In the genomic region with DNA sequence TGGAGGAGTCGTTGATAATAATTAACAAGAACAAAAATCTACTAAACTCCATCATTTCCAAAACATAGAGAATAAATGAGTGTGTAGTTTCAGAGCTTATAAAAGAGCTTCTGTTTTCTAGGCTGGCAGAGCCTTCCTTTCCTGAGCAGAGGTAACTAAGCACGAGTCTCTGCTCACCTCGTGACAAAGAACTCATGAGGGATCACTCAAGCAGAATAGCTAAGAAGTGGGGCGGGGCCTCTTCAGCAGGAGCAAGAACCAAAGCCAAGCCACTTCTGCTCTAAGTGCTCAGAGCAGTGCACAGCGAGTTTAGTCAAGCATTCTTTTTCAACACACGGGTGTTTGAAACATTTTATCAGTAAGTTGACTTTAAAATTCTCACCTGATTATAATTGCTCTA, we compare ENCODE assay signal across 11 mouse cellular contexts. TPM values are rescaled to one million over a fixed set of nuclear protein-coding genes. Genes with fewer than 3 reads are reported as not detected.
DNase-seq lines count a peak whose midpoint lies in the region; ATAC-seq and TF ChIP-seq lines count a peak whose summit lies in the region.
"Had no signal": no experiment of that assay in that cellular context is flagged by ENCODE, and none has a peak within 500 bp of the region (broad histone marks: within the 10 kb centered on the region; RNA-seq: fewer than 3 reads in every experiment).

No protein-coding gene starts in this region.

- no peak for TF ChIP-seq CTCF in kidney, postnatal 0 days (IDR thresholded peaks at IDR 0.05; ENCODE audit: low read depth)

- H3K4me3 ChIP-seq in embryonic facial prominence, embryonic 14.5 days (ENCODE audit: low read depth, low read length), result no peak overlapping the region
- no peak overlapping the region for H3K4me3 ChIP-seq in embryonic facial prominence, embryonic 10.5 days
- no peak overlapping the region for H3K4me3 ChIP-seq in kidney, postnatal 0 days (replicated peaks; ENCODE audit: low read depth, low read length)
- no peak overlapping the region for H3K4me3 ChIP-seq in midbrain, embryonic 13.5 days (replicated peaks)
- H3K4me3 ChIP-seq: heart, embryonic 12.5 days; limb, embryonic 10.5 days had no signal

- H3K9me3 ChIP-seq in embryonic facial prominence, embryonic 14.5 days (ENCODE audit: control insufficient read depth, low read length), result no peaks in the 10 kb centered on the region
- H3K9me3 ChIP-seq in embryonic facial prominence, embryonic 10.5 days, result no peaks in the 10 kb centered on the region
- H3K9me3 ChIP-seq in kidney, postnatal 0 days (replicated peaks; ENCODE audit: low read length), result no peaks in the 10 kb centered on the region
- H3K9me3 ChIP-seq in midbrain, embryonic 13.5 days, result peaks cover 3% of the 10 kb centered on the region; the same call in 1 of the 2 replicates
- H3K9me3 ChIP-seq: heart, embryonic 12.5 days; limb, embryonic 10.5 days had no signal

- no peak overlapping the region for H3K27ac ChIP-seq in embryonic facial prominence, embryonic 14.5 days (replicated peaks; ENCODE audit: low read depth, low read length)
- H3K27ac ChIP-seq in embryonic facial prominence, embryonic 10.5 days (replicated peaks), result no peak overlapping the region
- H3K27ac ChIP-seq in kidney, postnatal 0 days, result no peak overlapping the region
- H3K27ac ChIP-seq in midbrain, embryonic 13.5 days, result no peak overlapping the region
- H3K27ac ChIP-seq: limb, embryonic 10.5 days had no signal

- H3K4me1 ChIP-seq in embryonic facial prominence, embryonic 14.5 days (ENCODE audit: control insufficient read depth, insufficient read depth, low read length), result no peaks in the 10 kb centered on the region
- 0 out of 2 replicates have a peak, but pooled peaks cover 5% of the 10 kb centered on the region for H3K4me1 ChIP-seq in embryonic facial prominence, embryonic 10.5 days
- no peaks in the 10 kb centered on the region for H3K4me1 ChIP-seq in kidney, postnatal 0 days (replicated peaks; ENCODE audit: insufficient read depth, low read length)
- H3K4me1 ChIP-seq in midbrain, embryonic 13.5 days (replicated peaks), result no peaks in the 10 kb centered on the region
- H3K4me1 ChIP-seq: limb, embryonic 10.5 days had no signal

- H3K4me2 ChIP-seq in embryonic facial prominence, embryonic 14.5 days (ENCODE audit: low read depth, low read length), result no peak overlapping the region
- H3K4me2 ChIP-seq in kidney, postnatal 0 days (ENCODE audit: low read length), result no peak overlapping the region
- H3K4me2 ChIP-seq in midbrain, embryonic 13.5 days (replicated peaks), result no peak overlapping the region
- H3K4me2 ChIP-seq: heart, embryonic 12.5 days had no signal

- intact Hi-C loops in heart, postnatal 25 days (cut with DNase I), result loop anchor here (5.0 kb wide), 1 partner anchor 46 kb away; a partner anchor contains a TSS

- DNase-seq in embryonic facial prominence, embryonic 14.5 days (ENCODE audit: low spot score), result peak; percentile 48
- no peak for DNase-seq in embryonic facial prominence, embryonic 10.5 days (ENCODE audit: low spot score)
- DNase-seq in T-cell, adult 2 months (ENCODE audit: low spot score), result peak; percentile 53
- peak; percentile 38 for DNase-seq in kidney, postnatal 0 days (ENCODE audit: low spot score)
- peak; percentile 65 to 77 for DNase-seq in lung, postnatal 4 days
- DNase-seq in heart, postnatal 25 days (ENCODE audit: low spot score), result no peak
- no peak for DNase-seq in right cerebral cortex, adult 18-20 months
- DNase-seq: thymus, postnatal 4 days had no signal

- 51% methylated on average over 6 of the region's 6 CpGs for WGBS in embryonic facial prominence, embryonic 14.5 days
- WGBS in embryonic facial prominence, embryonic 10.5 days, result 64% methylated on average over 6 of the region's 6 CpGs
- 38% methylated on average over 6 of the region's 6 CpGs for WGBS in kidney, postnatal 0 days
- 40% methylated on average over 6 of the region's 6 CpGs for WGBS in midbrain, embryonic 13.5 days

- ATAC-seq in embryonic facial prominence, embryonic 14.5 days (ENCODE audit: low read depth), result peak; percentile 65; the same call in 1 of the 2 replicates
- ATAC-seq in kidney, postnatal 0 days (replicated peaks; ENCODE audit: low FRiP score, low read depth), result peak; percentile 87
- ATAC-seq in midbrain, embryonic 13.5 days, result no peak

- H3K27me3 ChIP-seq in embryonic facial prominence, embryonic 14.5 days (replicated peaks; ENCODE audit: control insufficient read depth, insufficient read depth, low read length), result no peaks in the 10 kb centered on the region
- H3K27me3 ChIP-seq in embryonic facial prominence, embryonic 10.5 days (replicated peaks; ENCODE audit: low read depth, poor library complexity, severe bottlenecking), result no peaks in the 10 kb centered on the region
- H3K27me3 ChIP-seq in kidney, postnatal 0 days (ENCODE audit: insufficient read depth, low read length), result no peaks in the 10 kb centered on the region
- no peaks in the 10 kb centered on the region for H3K27me3 ChIP-seq in midbrain, embryonic 13.5 days
- H3K27me3 ChIP-seq: heart, embryonic 12.5 days had no signal

- no peaks in the 10 kb centered on the region for H3K36me3 ChIP-seq in embryonic facial prominence, embryonic 14.5 days (ENCODE audit: control insufficient read depth, insufficient read depth, low read length)
- H3K36me3 ChIP-seq in embryonic facial prominence, embryonic 10.5 days (replicated peaks), result no peaks in the 10 kb centered on the region
- no peaks in the 10 kb centered on the region for H3K36me3 ChIP-seq in kidney, postnatal 0 days (ENCODE audit: insufficient read depth, low read length)
- no peaks in the 10 kb centered on the region for H3K36me3 ChIP-seq in midbrain, embryonic 13.5 days
- H3K36me3 ChIP-seq: heart, embryonic 12.5 days; limb, embryonic 10.5 days had no signal

- H3K9ac ChIP-seq in embryonic facial prominence, embryonic 14.5 days (ENCODE audit: low read depth, low read length), result no peak overlapping the region
- H3K9ac ChIP-seq in kidney, postnatal 0 days (ENCODE audit: low read depth, low read length), result no peak overlapping the region
- H3K9ac ChIP-seq in midbrain, embryonic 13.5 days (replicated peaks), result no peak overlapping the region
- H3K9ac ChIP-seq: heart, embryonic 12.5 days had no signal

RNA-seq across cellular contexts. Expression of a gene that starts 40.9 kb away (rescaled TPM):
- 58.1 and 63.8 TPM in 2 replicates for polyA plus RNA-seq in embryonic facial prominence, embryonic 14.5 days (2014; fragmentation: Nextera tagmentation; extraction: Ambion mirVana)
- 91.7 and 99.4 TPM in 2 replicates for polyA plus RNA-seq in embryonic facial prominence, embryonic 10.5 days (2016; fragmentation: Nextera tagmentation; extraction: Ambion mirVana)
- 66.8 and 70.4 TPM in 2 replicates for polyA plus RNA-seq in kidney, postnatal 0 days (2015; fragmentation: Nextera tagmentation; extraction: Ambion mirVana)
- 10 to 100 TPM; 30.6 to 34.7 TPM for total RNA-seq in heart, postnatal 25 days (2021)
- polyA plus RNA-seq in midbrain, embryonic 13.5 days (2015; fragmentation: Nextera tagmentation; extraction: Ambion mirVana), result 68.4 and 73.7 TPM in 2 replicates

RNA-seq across cellular contexts. Expression of a gene that starts 45.7 kb away (rescaled TPM):
- polyA plus RNA-seq in embryonic facial prominence, embryonic 14.5 days (2014; fragmentation: Nextera tagmentation; extraction: Ambion mirVana), result 33.0 and 34.2 TPM in 2 replicates
- polyA plus RNA-seq in embryonic facial prominence, embryonic 10.5 days (2016; fragmentation: Nextera tagmentation; extraction: Ambion mirVana), result 16.5 and 16.7 TPM in 2 replicates
- 23.6 and 27.4 TPM in 2 replicates for polyA plus RNA-seq in kidney, postnatal 0 days (2015; fragmentation: Nextera tagmentation; extraction: Ambion mirVana)
- 10 to 100 TPM in 1 of 2 experiments, 1 to 10 TPM in 1; 8.0 to 10.9 TPM for total RNA-seq in heart, postnatal 25 days (2021)
- polyA plus RNA-seq in midbrain, embryonic 13.5 days (2015; fragmentation: Nextera tagmentation; extraction: Ambion mirVana), result 36.0 and 38.7 TPM in 2 replicates

Comparison
In these comparisons a context has a peak if more than half of its experiments do, and no peak if none do; other contexts are left out.
1. DNase-seq: peak in embryonic facial prominence, embryonic 14.5 days (single experiment), T-cell, adult 2 months (single experiment), kidney, postnatal 0 days (single experiment) and lung, postnatal 4 days (2 of 2); none in embryonic facial prominence, embryonic 10.5 days (single experiment), heart, postnatal 25 days (single experiment) and right cerebral cortex, adult 18-20 months (single experiment).